In the genomic region with DNA sequence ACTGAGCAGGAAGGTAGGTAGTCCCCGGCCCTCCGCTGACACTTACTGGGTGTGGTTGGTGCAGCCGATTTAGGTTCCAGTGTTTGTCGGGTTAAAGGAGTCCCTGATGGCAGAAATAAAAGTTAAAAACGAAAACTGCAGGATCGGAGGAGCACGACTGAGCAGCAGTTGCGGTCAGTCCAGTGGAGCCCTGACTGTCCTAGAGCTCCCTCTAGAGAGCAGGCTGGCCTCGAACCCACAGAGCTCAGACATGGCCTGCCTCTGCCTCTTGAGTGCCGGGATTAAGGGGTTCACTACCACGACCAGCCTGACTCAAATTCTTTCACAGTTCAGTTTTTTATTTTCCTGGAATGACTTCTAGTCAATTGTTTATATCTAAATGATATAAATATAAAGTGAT, we compare ENCODE assay signal across 19 mouse cellular contexts. TPM values are rescaled to one million over a fixed set of nuclear protein-coding genes. Genes with fewer than 3 reads are reported as not detected.
DNase-seq lines count a peak whose midpoint lies in the region; ATAC-seq and TF ChIP-seq lines count a peak whose summit lies in the region.
"Had no signal": no experiment of that assay in that cellular context is flagged by ENCODE, and none has a peak within 500 bp of the region (broad histone marks: within the 10 kb centered on the region; RNA-seq: fewer than 3 reads in every experiment).

No protein-coding gene starts in this region.

- no peaks in the 10 kb centered on the region for H3K4me1 ChIP-seq in intestine, postnatal 0 days (replicated peaks; ENCODE audit: control insufficient read depth, insufficient read depth, low read length)
- H3K4me1 ChIP-seq in intestine, embryonic 15.5 days (replicated peaks): no peaks in the 10 kb centered on the region
- H3K4me1 ChIP-seq in lung, adult 2 months (ENCODE audit: control insufficient read depth, insufficient read depth, low read length): 0 out of 2 replicates have a peak, but pooled peaks cover 2% of the 10 kb centered on the region
- H3K4me1 ChIP-seq in cortical plate, adult 2 months (ENCODE audit: control insufficient read depth, insufficient read depth, low read length): peaks cover 7% of the 10 kb centered on the region
- H3K4me1 ChIP-seq: heart, embryonic 12.5 days had no signal

- H3K4me2 ChIP-seq in intestine, postnatal 0 days (replicated peaks; ENCODE audit: low read depth): no peak overlapping the region
- H3K4me2 ChIP-seq in intestine, embryonic 15.5 days (replicated peaks): no peak overlapping the region
- H3K4me2 ChIP-seq: heart, embryonic 12.5 days; hindbrain, embryonic 14.5 days; liver, embryonic 15.5 days had no signal

- 79% methylated on average over 11 of the region's 11 CpGs for WGBS in intestine, postnatal 0 days
- 77% methylated on average over 11 of the region's 11 CpGs for WGBS in intestine, embryonic 15.5 days
- 80% methylated on average over 11 of the region's 11 CpGs for WGBS in lung, adult 2 months

- no peak overlapping the region for H3K4me3 ChIP-seq in intestine, postnatal 0 days (ENCODE audit: low read depth, low read length)
- H3K4me3 ChIP-seq in intestine, embryonic 15.5 days (replicated peaks): no peak overlapping the region
- H3K4me3 ChIP-seq in lung, adult 2 months (replicated peaks; ENCODE audit: extremely low read depth, low read depth, low read length): no peak overlapping the region
- H3K4me3 ChIP-seq in cortical plate, adult 2 months (ENCODE audit: insufficient read depth, low read length): no peak overlapping the region
- H3K4me3 ChIP-seq: embryonic facial prominence, embryonic 10.5 days; erythroblast, embryonic 14.5 days; heart, embryonic 12.5 days; limb, embryonic 10.5 days; liver, embryonic 15.5 days had no signal

- H3K27ac ChIP-seq in intestine, postnatal 0 days (ENCODE audit: low read depth, low read length): no peak overlapping the region
- no peak overlapping the region for H3K27ac ChIP-seq in intestine, embryonic 15.5 days
- no peak overlapping the region for H3K27ac ChIP-seq in cortical plate, adult 2 months (ENCODE audit: insufficient read depth, low read length)
- H3K27ac ChIP-seq: embryonic facial prominence, embryonic 10.5 days; hindbrain, embryonic 14.5 days; limb, embryonic 10.5 days; liver, embryonic 15.5 days had no signal

- TF ChIP-seq POLR2A in lung, adult 2 months (IDR thresholded peaks at IDR 0.05; ENCODE audit: borderline replicate concordance, extremely low read depth, low read depth, low read length): no peak
- no peak for TF ChIP-seq POLR2A in cortical plate, adult 2 months (IDR thresholded peaks at IDR 0.05; ENCODE audit: extremely low read depth, insufficient read depth, low read length)

- DNase-seq in lung, adult 2 months: no peak
- DNase-seq in lung, postnatal 25 days (ENCODE audit: low spot score): no peak
- peak; percentile 28 for DNase-seq in 416B (ENCODE audit: low read depth)
- no peak for DNase-seq in adrenal gland, postnatal 25 days
- no peak for DNase-seq in embryo, embryonic 10.5 days (ENCODE audit: low spot score)
- DNase-seq: cerebellum, postnatal 10 days; retina, postnatal 1 day had no signal

- no peaks in the 10 kb centered on the region for H3K9me3 ChIP-seq in intestine, postnatal 0 days (ENCODE audit: control insufficient read depth)
- H3K9me3 ChIP-seq in intestine, embryonic 15.5 days: no peaks in the 10 kb centered on the region
- H3K9me3 ChIP-seq: limb, embryonic 10.5 days; liver, embryonic 15.5 days had no signal

- H3K36me3 ChIP-seq in intestine, postnatal 0 days (ENCODE audit: control insufficient read depth, insufficient read depth): no peaks in the 10 kb centered on the region
- peaks cover 8% of the 10 kb centered on the region; the same call in 1 of the 2 replicates for H3K36me3 ChIP-seq in intestine, embryonic 15.5 days
- H3K36me3 ChIP-seq: liver, embryonic 15.5 days had no signal

- no peak overlapping the region for H3K9ac ChIP-seq in intestine, postnatal 0 days (ENCODE audit: low read depth, low read length)
- H3K9ac ChIP-seq in intestine, embryonic 15.5 days: no peak overlapping the region
- H3K9ac ChIP-seq: heart, embryonic 12.5 days; hindbrain, embryonic 14.5 days; liver, embryonic 15.5 days had no signal

- no peaks in the 10 kb centered on the region for H3K27me3 ChIP-seq in intestine, postnatal 0 days (replicated peaks; ENCODE audit: control insufficient read depth, insufficient read depth, low read length)
- no peaks in the 10 kb centered on the region for H3K27me3 ChIP-seq in intestine, embryonic 15.5 days (replicated peaks)
- H3K27me3 ChIP-seq: heart, embryonic 12.5 days; liver, embryonic 15.5 days had no signal

- no peak for ATAC-seq in intestine, postnatal 0 days
- ATAC-seq in intestine, embryonic 15.5 days: no peak
- ATAC-seq: forebrain, embryonic 14.5 days; intestine, embryonic 16.5 days; midbrain, embryonic 16.5 days had no signal

- TF ChIP-seq CTCF in intestine, postnatal 0 days (IDR thresholded peaks at IDR 0.05; ENCODE audit: low read depth): peak; percentile 20; the same call in 1 of the 2 replicates
- TF ChIP-seq CTCF in lung, adult 2 months (IDR thresholded peaks at IDR 0.05; ENCODE audit: insufficient read depth, low read length): peak; percentile 11; the same call in 1 of the 2 replicates
- peak; percentile 39 for TF ChIP-seq CTCF in cortical plate, adult 2 months (IDR thresholded peaks at IDR 0.05; ENCODE audit: extremely low read depth, insufficient read depth, low read length)

RNA-seq across cellular contexts. Expression of a gene that starts 25.3 kb away (rescaled TPM):
- 2.7 and 3.2 TPM in 2 replicates for polyA plus RNA-seq in intestine, postnatal 0 days (2015; fragmentation: Nextera tagmentation; extraction: Ambion mirVana)
- 10.2 and 10.9 TPM in 2 replicates for polyA plus RNA-seq in intestine, embryonic 15.5 days (2015; fragmentation: Nextera tagmentation; extraction: Ambion mirVana)
- 7.5 and 8.3 TPM in 2 replicates for polyA plus RNA-seq in lung, adult 2 months (2012; rRNA removed)
- 89.4 and 100 TPM in 2 replicates for polyA plus RNA-seq in cortical plate, adult 2 months (2012; rRNA removed)
- 16.0 and 22.7 TPM in 2 replicates for total RNA-seq in adrenal gland, postnatal 25 days (2021)

RNA-seq across cellular contexts. Expression of a gene that starts 37.8 kb away (rescaled TPM):
- 37.6 and 38.1 TPM in 2 replicates for polyA plus RNA-seq in intestine, postnatal 0 days (2015; fragmentation: Nextera tagmentation; extraction: Ambion mirVana)
- polyA plus RNA-seq in intestine, embryonic 15.5 days (2015; fragmentation: Nextera tagmentation; extraction: Ambion mirVana): 48.4 and 57.0 TPM in 2 replicates
- 20.9 and 22.7 TPM in 2 replicates for polyA plus RNA-seq in lung, adult 2 months (2012; rRNA removed)
- polyA plus RNA-seq in cortical plate, adult 2 months (2012; rRNA removed): 19.7 and 22.2 TPM in 2 replicates
- total RNA-seq in adrenal gland, postnatal 25 days (2021): 58.1 and 60.6 TPM in 2 replicates
